Mouse (Mus musculus): Measurements from ENCODE around the gene Pax1.

DNA sequence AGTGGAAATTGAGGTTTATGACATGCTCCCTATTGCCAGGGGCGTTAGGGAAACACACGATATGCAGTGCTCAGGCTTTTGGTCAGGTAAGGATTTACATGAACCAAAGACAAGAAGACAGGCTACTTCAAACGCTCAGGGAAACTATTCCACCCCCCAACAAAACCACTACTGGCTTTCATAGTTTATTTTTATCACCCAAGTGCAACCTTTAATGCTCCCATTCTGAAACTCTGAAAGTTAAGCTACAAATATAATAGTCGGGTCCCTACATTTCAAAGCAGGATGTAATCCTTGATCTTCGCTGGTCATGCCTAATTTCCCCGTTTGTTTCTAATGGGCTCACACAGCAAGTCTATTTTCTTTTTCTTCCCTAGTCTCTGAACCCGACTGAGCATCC, 1.3 kb upstream of the Pax1 start:
- no peak for TF ChIP-seq EP300 (IDR thresholded peaks at IDR 0.05; ENCODE audit: low read depth)
- no peak for TF ChIP-seq CTCF (IDR thresholded peaks at IDR 0.05; ENCODE audit: low read depth)
